Mouse (Mus musculus): ENCODE measurements around the gene Dnaic2.

Dnaic2 gene

GRCm38 (mm10) chr11:114747564-114748138 lies 20.4 kb downstream of the Dnaic2 start:
- DNase-seq (ENCODE audit: low read depth) = no peak

GRCm38 (mm10) chr11:114764820-114765818 lies 37.9 kb downstream of the Dnaic2 start, which contains the start of gene Kif19a:
Kif19a (plus strand) TSS chr11:114765388.
- DNase-seq (ENCODE audit: low read depth) = peak; percentile 58

GRCm38 (mm10) chr11:114769911-114770310 lies 42.7 kb downstream of the Dnaic2 start:
- no peak for DNase-seq (ENCODE audit: low read depth)

GRCm38 (mm10) chr11:114771896-114772295 lies 44.7 kb downstream of the Dnaic2 start:
- DNase-seq (ENCODE audit: low read depth) = no peak

- DNase-seq (ENCODE audit: low read depth) = no peak
These were observed 52.9 kb downstream of the Dnaic2 start for GRCm38 (mm10) chr11:114780076-114780475.

- DNase-seq (ENCODE audit: low read depth) = peak; percentile 39
These were observed 58.7 kb downstream of the Dnaic2 start for GRCm38 (mm10) chr11:114785892-114786291.

- DNase-seq (ENCODE audit: low read depth) = peak; percentile 40
These were observed 59.1 kb downstream of the Dnaic2 start for GRCm38 (mm10) chr11:114786326-114786725.

- DNase-seq (ENCODE audit: low read depth) = no peak
These were observed 60.4 kb downstream of the Dnaic2 start for GRCm38 (mm10) chr11:114787611-114788010.

GRCm38 (mm10) chr11:114789061-114789714 lies 62.0 kb downstream of the Dnaic2 start:
- DNase-seq (ENCODE audit: low read depth) = peak; percentile 79

- DNase-seq (ENCODE audit: low read depth) = no peak
These were observed 62.5 kb downstream of the Dnaic2 start for GRCm38 (mm10) chr11:114789716-114790115.

GRCm38 (mm10) chr11:114790171-114790570 lies 63.0 kb downstream of the Dnaic2 start:
- DNase-seq (ENCODE audit: low read depth) = no peak

GRCm38 (mm10) chr11:114790841-114791240 lies 63.6 kb downstream of the Dnaic2 start:
- no peak for DNase-seq (ENCODE audit: low read depth)

GRCm38 (mm10) chr11:114791351-114791889 lies 64.2 kb downstream of the Dnaic2 start:
- DNase-seq (ENCODE audit: low read depth) = no peak

- no peak for DNase-seq (ENCODE audit: low read depth)
These were observed 64.7 kb downstream of the Dnaic2 start for GRCm38 (mm10) chr11:114791891-114792411.

- DNase-seq (ENCODE audit: low read depth) = no peak
These were observed 65.8 kb downstream of the Dnaic2 start for GRCm38 (mm10) chr11:114792931-114793494.

- DNase-seq (ENCODE audit: low read depth) = no peak
These were observed 66.8 kb downstream of the Dnaic2 start for GRCm38 (mm10) chr11:114793868-114794545.

- DNase-seq (ENCODE audit: low read depth) = no peak
These were observed 67.5 kb downstream of the Dnaic2 start for GRCm38 (mm10) chr11:114794691-114795090.

- peak; percentile 44 for DNase-seq (ENCODE audit: low read depth)
These were observed 68.1 kb downstream of the Dnaic2 start for GRCm38 (mm10) chr11:114795231-114795746.

GRCm38 (mm10) chr11:114795848-114796322 lies 68.7 kb downstream of the Dnaic2 start, which contains the start of gene Btbd17:
Btbd17 (minus strand) TSS chr11:114795945.
- DNase-seq (ENCODE audit: low read depth) = no peak

GRCm38 (mm10) chr11:114797176-114797575 lies 70.0 kb downstream of the Dnaic2 start:
- no peak for DNase-seq (ENCODE audit: low read depth)

GRCm38 (mm10) chr11:114797981-114798380 lies 70.8 kb downstream of the Dnaic2 start:
- DNase-seq (ENCODE audit: low read depth) = no peak

Measured in induced T-regulatory cell, adult 2 months (primary cell).